Mouse (Mus musculus) olfactory bulb, adult 2 months (tissue): ENCODE results near the gene Wdr4.

Source experiments
- CTCF ChIP-seq: fragments of 200-500 bp; IDR thresholded peaks from 2 replicates; pipeline ENCODE4 v1.5.1; 2012; ENCODE audit warnings: low read depth, mild to moderate bottlenecking, low read length, moderate library complexity; ENCODE audit not compliant: insufficient read depth
- POLR2A ChIP-seq: fragments of 200-500 bp; IDR thresholded peaks from 2 replicates; pipeline ENCODE4 v1.6.1; 2012; ENCODE audit warnings: mild to moderate bottlenecking, low read depth, low read length, moderate library complexity; ENCODE audit not compliant: insufficient read depth

DNA sequence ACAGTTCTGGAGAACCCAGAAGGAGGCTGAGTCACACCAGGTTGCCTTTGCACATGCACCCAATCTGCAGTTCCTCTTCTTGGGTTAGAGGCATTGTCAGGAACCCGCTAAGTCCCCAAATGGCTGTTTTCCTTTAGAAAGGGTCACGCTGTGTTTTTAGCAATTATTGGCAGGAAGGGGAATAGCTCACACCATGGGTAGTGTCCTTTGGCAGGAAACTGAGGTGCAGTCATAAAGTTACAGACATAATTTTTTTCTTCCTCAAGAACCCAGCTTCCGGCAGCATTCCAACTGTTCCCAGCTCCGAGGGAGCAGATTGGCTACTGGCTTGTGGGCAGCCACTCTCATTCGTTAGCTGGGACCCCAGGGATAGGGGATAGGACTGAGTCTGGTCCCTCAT is 72.0 kb downstream of the Wdr4 start:
- TF ChIP-seq CTCF, result no peak
- no peak for TF ChIP-seq POLR2A
